Mouse (Mus musculus): Measurements from ENCODE around the gene Tmem33. TPM values are rescaled to one million over a fixed set of nuclear protein-coding genes. Genes with fewer than 3 reads are reported as not detected.
A peak's percentile ranks its signal among the peaks of the same experiment; 100 is the strongest.

Tmem33 gene
- total RNA-seq, 4 experiments from 2014 or later: 18.0 to 20.9 (median 19.7) TPM

GRCm38 (mm10) chr5:67255664-67256063 is 4.7 kb upstream of the Tmem33 start:
- DNase-seq (ENCODE audit: low spot score in 2 of 2): no peak

GRCm38 (mm10) chr5:67258473-67258872 is 1.9 kb upstream of the Tmem33 start:
- no peak for DNase-seq (ENCODE audit: low spot score in 2 of 2)

- DNase-seq (ENCODE audit: low spot score in 2 of 2): no peak
Observed at GRCm38 (mm10) chr5:67260159-67260530, 220 bp upstream of the Tmem33 start.

GRCm38 (mm10) chr5:67262964-67263363 is 2.6 kb downstream of the Tmem33 start:
- no peak for DNase-seq (ENCODE audit: low spot score in 2 of 2)

GRCm38 (mm10) chr5:67266106-67266505 is 5.7 kb downstream of the Tmem33 start:
- DNase-seq (ENCODE audit: low spot score in 2 of 2): no peak

- no peak for DNase-seq (ENCODE audit: low spot score in 2 of 2)
Observed at GRCm38 (mm10) chr5:67269309-67269708, 8.9 kb downstream of the Tmem33 start.

- DNase-seq (ENCODE audit: low spot score in 2 of 2): no peak
Observed at GRCm38 (mm10) chr5:67279407-67279806, 19.0 kb downstream of the Tmem33 start.

- DNase-seq (ENCODE audit: low spot score in 2 of 2): no peak
Observed at GRCm38 (mm10) chr5:67279840-67280239, 19.5 kb downstream of the Tmem33 start.

GRCm38 (mm10) chr5:67280400-67280799 is 20.0 kb downstream of the Tmem33 start:
- no peak for DNase-seq (ENCODE audit: low spot score in 2 of 2)

GRCm38 (mm10) chr5:67295029-67295428 is 34.7 kb downstream of the Tmem33 start:
- no peak for DNase-seq (ENCODE audit: low spot score in 2 of 2)

GRCm38 (mm10) chr5:67295682-67296081 is 35.3 kb downstream of the Tmem33 start:
- DNase-seq (ENCODE audit: low spot score in 2 of 2): no peak

- no peak for DNase-seq (ENCODE audit: low spot score in 2 of 2)
Observed at GRCm38 (mm10) chr5:67296171-67296570, 35.8 kb downstream of the Tmem33 start.

- no peak for DNase-seq (ENCODE audit: low spot score in 2 of 2)
Observed at GRCm38 (mm10) chr5:67297026-67297813, 36.9 kb downstream of the Tmem33 start.

- no peak for DNase-seq (ENCODE audit: low spot score in 2 of 2)
Observed at GRCm38 (mm10) chr5:67299847-67300412, 39.6 kb downstream of the Tmem33 start.

- no peak for DNase-seq (ENCODE audit: low spot score in 2 of 2)
Observed at GRCm38 (mm10) chr5:67300926-67301597, 40.7 kb downstream of the Tmem33 start.

- no peak for DNase-seq (ENCODE audit: low spot score in 2 of 2)
Observed at GRCm38 (mm10) chr5:67301722-67302331, 41.5 kb downstream of the Tmem33 start.

GRCm38 (mm10) chr5:67303816-67304215 is 43.5 kb downstream of the Tmem33 start:
- no peak for DNase-seq (ENCODE audit: low spot score in 2 of 2)

- DNase-seq (ENCODE audit: low spot score in 2 of 2): peak; percentile 84 to 87
Observed at GRCm38 (mm10) chr5:67306698-67307521, 46.5 kb downstream of the Tmem33 start, which contains the start of gene Slc30a9. TSS of gene Slc30a9 (plus strand) at chr5:67306955.

- DNase-seq (ENCODE audit: low spot score in 2 of 2): no peak
Observed at GRCm38 (mm10) chr5:67307659-67308222, 47.4 kb downstream of the Tmem33 start.

- DNase-seq (ENCODE audit: low spot score in 2 of 2): no peak
Observed at GRCm38 (mm10) chr5:67311811-67312521, 51.6 kb downstream of the Tmem33 start.
